In genomic region chr8:90954802-90955760, GRCm38 (mm10) we compare ENCODE assay signal across 8 mouse cellular contexts.
DNase-seq lines count a peak whose midpoint lies in the region; ATAC-seq and TF ChIP-seq lines count a peak whose summit lies in the region.

No protein-coding gene starts in this region.

- H3K4me1 ChIP-seq in embryonic facial prominence, embryonic 12.5 days = peaks cover 13% of the 10 kb centered on the region; the same call in 1 of the 2 replicates
- no peaks in the 10 kb centered on the region for H3K4me1 ChIP-seq in limb, embryonic 11.5 days (ENCODE audit: control insufficient read depth, insufficient read depth, low read length)
- peaks cover 21% of the 10 kb centered on the region for H3K4me1 ChIP-seq in midbrain, embryonic 14.5 days (ENCODE audit: control insufficient read depth, insufficient read depth, low read length)
- peaks cover 3% of the 10 kb centered on the region for H3K4me1 ChIP-seq in spleen, adult 2 months (ENCODE audit: control insufficient read depth, insufficient read depth, insufficient read length)

- H3K36me3 ChIP-seq in embryonic facial prominence, embryonic 12.5 days = no peaks in the 10 kb centered on the region
- H3K36me3 ChIP-seq in limb, embryonic 11.5 days (ENCODE audit: control insufficient read depth, insufficient read depth, low read length) = peaks cover 3% of the 10 kb centered on the region; the same call in 1 of the 2 replicates
- no peaks in the 10 kb centered on the region for H3K36me3 ChIP-seq in midbrain, embryonic 14.5 days (ENCODE audit: control insufficient read depth, insufficient read depth, low read length)
- 0 out of 2 replicates have a peak, but pooled peaks cover 1% of the 10 kb centered on the region for H3K36me3 ChIP-seq in spleen, adult 2 months (ENCODE audit: control insufficient read depth, insufficient read depth, low read length)

- DNase-seq in urinary bladder, adult 18-20 months (ENCODE audit: low spot score in 2 of 2) = peak; percentile 43 to 50
- no peak for DNase-seq in urinary bladder, postnatal 10 days (ENCODE audit: low spot score)
- DNase-seq in heart, adult 11 months = peak; percentile 98
- peak; percentile 74 for DNase-seq in kidney, adult 18-20 months
- peak; percentile 86 for DNase-seq in limb, embryonic 11.5 days (ENCODE audit: low spot score)
- peak; percentile 93 for DNase-seq in midbrain, embryonic 14.5 days
- DNase-seq in spleen, adult 2 months (ENCODE audit: low read depth in 1 of 2, low spot score in 2 of 2) = peak; percentile 47 to 56

- peak overlapping the region; percentile 55 for H3K4me3 ChIP-seq in embryonic facial prominence, embryonic 12.5 days
- H3K4me3 ChIP-seq in limb, embryonic 11.5 days (ENCODE audit: low read depth, low read length) = peak overlapping the region; percentile 38
- peak overlapping the region; percentile 45 for H3K4me3 ChIP-seq in midbrain, embryonic 14.5 days (replicated peaks; ENCODE audit: low read depth, low read length)
- H3K4me3 ChIP-seq in spleen, adult 2 months (ENCODE audit: extremely low read depth, insufficient read depth, insufficient read length) = peak overlapping the region; percentile 67

- H3K27me3 ChIP-seq in embryonic facial prominence, embryonic 12.5 days = no peaks in the 10 kb centered on the region
- H3K27me3 ChIP-seq in limb, embryonic 11.5 days (ENCODE audit: control insufficient read depth, insufficient read depth, low read length) = no peaks in the 10 kb centered on the region
- no peaks in the 10 kb centered on the region for H3K27me3 ChIP-seq in midbrain, embryonic 14.5 days (ENCODE audit: control insufficient read depth, insufficient read depth, low read length)
- no peaks in the 10 kb centered on the region for H3K27me3 ChIP-seq in spleen, adult 2 months (ENCODE audit: control insufficient read depth, insufficient read depth, low read length)

- peak overlapping the region; percentile 63 for H3K4me2 ChIP-seq in embryonic facial prominence, embryonic 12.5 days (replicated peaks)
- H3K4me2 ChIP-seq in limb, embryonic 11.5 days (ENCODE audit: low read depth, severe bottlenecking) = peak overlapping the region; percentile 55
- peak overlapping the region; percentile 47 for H3K4me2 ChIP-seq in midbrain, embryonic 14.5 days (ENCODE audit: low read length)

- TF ChIP-seq CTCF in spleen, adult 2 months (IDR thresholded peaks at IDR 0.05; ENCODE audit: extremely low read depth, insufficient read depth, insufficient read length, insufficient replicate concordance) = no peak; the same call in 1 of the 2 replicates

- WGBS in embryonic facial prominence, embryonic 12.5 days = 1% methylated on average over 21 of the region's 21 CpGs
- 4% methylated on average over 21 of the region's 21 CpGs for WGBS in limb, embryonic 11.5 days
- WGBS in midbrain, embryonic 14.5 days = under 1% methylated on average over 21 of the region's 21 CpGs
- WGBS in spleen, adult 2 months = under 1% methylated on average over 21 of the region's 21 CpGs

- peak; percentile 34; the same call in 1 of the 2 replicates for TF ChIP-seq POLR2A in spleen, adult 2 months (IDR thresholded peaks at IDR 0.05; ENCODE audit: low read depth, low read length)

- H3K9ac ChIP-seq in embryonic facial prominence, embryonic 12.5 days = peak overlapping the region; percentile 63
- peak overlapping the region; percentile 80 for H3K9ac ChIP-seq in limb, embryonic 11.5 days (ENCODE audit: low read length)
- H3K9ac ChIP-seq in midbrain, embryonic 14.5 days (replicated peaks; ENCODE audit: low read length) = peak overlapping the region; percentile 65

- no peaks in the 10 kb centered on the region for H3K9me3 ChIP-seq in embryonic facial prominence, embryonic 12.5 days
- H3K9me3 ChIP-seq in limb, embryonic 11.5 days (ENCODE audit: control insufficient read depth, low read length) = no peaks in the 10 kb centered on the region
- H3K9me3 ChIP-seq in midbrain, embryonic 14.5 days (ENCODE audit: control insufficient read depth, low read length) = no peaks in the 10 kb centered on the region

- peak; percentile 94 for ATAC-seq in embryonic facial prominence, embryonic 12.5 days (ENCODE audit: insufficient number of reproducible peaks, insufficient read depth, low FRiP score, low TSS enrichment)
- peak; percentile 86 for ATAC-seq in limb, embryonic 11.5 days (ENCODE audit: insufficient number of reproducible peaks, low FRiP score, low TSS enrichment, low read depth)
- ATAC-seq in midbrain, embryonic 14.5 days (ENCODE audit: low FRiP score, low TSS enrichment) = peak; percentile 91

- H3K27ac ChIP-seq in embryonic facial prominence, embryonic 12.5 days = peak overlapping the region; percentile 97
- H3K27ac ChIP-seq in limb, embryonic 11.5 days (replicated peaks; ENCODE audit: low read depth, low read length) = peak overlapping the region; percentile 92
- H3K27ac ChIP-seq in midbrain, embryonic 14.5 days (replicated peaks; ENCODE audit: low read depth, low read length) = peak overlapping the region; percentile 95
- peak overlapping the region; percentile 93 for H3K27ac ChIP-seq in spleen, adult 2 months (ENCODE audit: insufficient read depth, low read length)
